ENCODE assay signal across 35 mouse cellular contexts in genomic region chr15:6406771-6407170, GRCm38 (mm10). TPM values are rescaled to one million over a fixed set of nuclear protein-coding genes. Genes with fewer than 3 reads are reported as not detected.
DNase-seq lines count a peak whose midpoint lies in the region; ATAC-seq lines count a peak whose summit lies in the region.
"Had no signal": no experiment of that assay in that cellular context is flagged by ENCODE, and none has a peak within 500 bp of the region (broad histone marks: within the 10 kb centered on the region; RNA-seq: fewer than 3 reads in every experiment).

No protein-coding gene starts in this region.

- H3K27ac ChIP-seq in heart, embryonic 11.5 days (ENCODE audit: low read depth, low read length): no peak overlapping the region
- H3K27ac ChIP-seq in macrophage: 0 out of 2 replicates have a peak overlapping the region, but pooled peaks have one; percentile 10
- H3K27ac ChIP-seq: embryonic facial prominence, embryonic 12.5 days; forebrain, embryonic 10.5 days; forebrain, embryonic 15.5 days; heart, embryonic 10.5 days; hindbrain, embryonic 13.5 days; liver, embryonic 14.5 days; neural tube, embryonic 15.5 days; stomach, embryonic 15.5 days had no signal

- H3K9ac ChIP-seq in heart, embryonic 11.5 days (ENCODE audit: low read depth, low read length): no peak overlapping the region
- H3K9ac ChIP-seq: embryonic facial prominence, embryonic 12.5 days; forebrain, embryonic 15.5 days; hindbrain, embryonic 13.5 days; liver, embryonic 14.5 days; neural tube, embryonic 15.5 days; stomach, embryonic 15.5 days had no signal

- ATAC-seq in heart, embryonic 11.5 days (replicated peaks; ENCODE audit: insufficient number of reproducible peaks, low FRiP score, low TSS enrichment): no peak
- ATAC-seq: forebrain, embryonic 15.5 days had no signal

- no peaks in the 10 kb centered on the region for H3K9me3 ChIP-seq in heart, embryonic 11.5 days (replicated peaks; ENCODE audit: control insufficient read depth, low read length)
- H3K9me3 ChIP-seq: embryonic facial prominence, embryonic 12.5 days; forebrain, embryonic 10.5 days; forebrain, embryonic 15.5 days; G1E; heart, embryonic 10.5 days; hindbrain, embryonic 13.5 days; neural tube, embryonic 15.5 days; stomach, embryonic 15.5 days had no signal

- WGBS in heart, embryonic 11.5 days (ENCODE audit: insufficient replicate concordance): 76% methylated on average over 6 of the region's 6 CpGs
- WGBS in macrophage (ENCODE audit: missing documents): 96% methylated on average over 4 of the region's 6 CpGs

- H3K79me2 ChIP-seq in macrophage (ENCODE audit: inconsistent target): peaks cover 96% of the 10 kb centered on the region

- H3K4me1 ChIP-seq in heart, embryonic 11.5 days (ENCODE audit: control insufficient read depth, insufficient read depth, low read length): peaks cover 3% of the 10 kb centered on the region; the same call in 1 of the 2 replicates
- H3K4me1 ChIP-seq: forebrain, embryonic 10.5 days; forebrain, embryonic 15.5 days; hindbrain, embryonic 13.5 days; neural tube, embryonic 15.5 days; stomach, embryonic 15.5 days had no signal

- no peak overlapping the region for H3K4me2 ChIP-seq in heart, embryonic 11.5 days
- H3K4me2 ChIP-seq: embryonic facial prominence, embryonic 12.5 days; forebrain, embryonic 15.5 days; hindbrain, embryonic 13.5 days; neural tube, embryonic 15.5 days; stomach, embryonic 15.5 days had no signal

- no peak overlapping the region for H3K4me3 ChIP-seq in heart, embryonic 11.5 days (ENCODE audit: low read depth, low read length)
- H3K4me3 ChIP-seq in macrophage (ENCODE audit: inconsistent target): no peak overlapping the region
- H3K4me3 ChIP-seq: embryonic facial prominence, embryonic 12.5 days; forebrain, embryonic 10.5 days; forebrain, embryonic 15.5 days; heart, embryonic 10.5 days; hindbrain, embryonic 13.5 days; neural tube, embryonic 15.5 days; stomach, embryonic 15.5 days had no signal

- no peaks in the 10 kb centered on the region for H3K36me3 ChIP-seq in heart, embryonic 11.5 days (ENCODE audit: control insufficient read depth, insufficient read depth, low read length)
- H3K36me3 ChIP-seq in macrophage (ENCODE audit: inconsistent target): 0 out of 2 replicates have a peak, but pooled peaks cover 16% of the 10 kb centered on the region
- H3K36me3 ChIP-seq: embryonic facial prominence, embryonic 12.5 days; forebrain, embryonic 10.5 days; forebrain, embryonic 15.5 days; G1E; heart, embryonic 10.5 days; hindbrain, embryonic 13.5 days; neural tube, embryonic 15.5 days; stomach, embryonic 15.5 days had no signal

- no peaks in the 10 kb centered on the region for H3K27me3 ChIP-seq in heart, embryonic 11.5 days (ENCODE audit: control insufficient read depth, insufficient read depth, low read length)
- H3K27me3 ChIP-seq: embryonic facial prominence, embryonic 12.5 days; forebrain, embryonic 15.5 days; hindbrain, embryonic 13.5 days; neural tube, embryonic 15.5 days; stomach, embryonic 15.5 days had no signal

- peak; percentile 68 for DNase-seq in heart, adult 11 months
- peak; percentile 55 to 82 for DNase-seq in kidney, adult 8-10 months
- no peak for DNase-seq in kidney, postnatal 4 days
- peak; percentile 39 for DNase-seq in fat pad, adult 2 months (ENCODE audit: extremely low read depth, low read depth, low spot score)
- DNase-seq in adrenal gland, postnatal 14 days: no peak
- DNase-seq: adrenal gland, postnatal 10 days; cerebellum, adult 11 months; cerebellum, adult 9-10 months; embryo, embryonic 11 days; heart, postnatal 4 days; layer of hippocampus, adult 9-11 months; liver; lung, adult 2 months; lung, postnatal 10 days; midbrain, embryonic 14.5 days; retina, postnatal 1 day; right cerebral cortex, postnatal 14 days had no signal

RNA-seq across cellular contexts. Expression of gene C9, which starts 38.4 kb away (rescaled TPM):
- polyA plus RNA-seq in heart, embryonic 11.5 days (2014; fragmentation: Nextera tagmentation; extraction: Ambion mirVana): not detected in 2 replicates
- not detected for total RNA-seq in macrophage (2018; cell fraction: chromatin; rRNA removed)
- total RNA-seq in macrophage (2018; cell fraction: cytosol; rRNA removed): not detected
- not detected for total RNA-seq in macrophage (2018; cell fraction: nucleus; rRNA removed)
- polyA plus RNA-seq in macrophage (2018): not detected in 3 replicates
- total RNA-seq in adrenal gland, postnatal 14 days (2021): 0.90 and 12.9 TPM in 2 replicates
- total RNA-seq: G1E; gastrocnemius, adult 18-20 months; gastrocnemius, postnatal 4 days; heart, postnatal 4 days; left cerebral cortex, postnatal 10 days had no signal
- polyA plus RNA-seq: forebrain, embryonic 10.5 days; forebrain, embryonic 15.5 days; frontal cortex, adult 2 months; G1E; heart, embryonic 10.5 days; heart, embryonic 16.5 days; hindbrain, embryonic 13.5 days; limb, embryonic 11.5 days; lung, adult 2 months; midbrain, embryonic 14.5 days; neural tube, embryonic 15.5 days; small intestine, adult 2 months had no signal

Comparison
In these comparisons a context has a peak if more than half of its experiments do, and no peak if none do; other contexts are left out.
1. DNase-seq: peak in heart, adult 11 months (single experiment), kidney, adult 8-10 months (2 of 2) and fat pad, adult 2 months (single experiment); none in kidney, postnatal 4 days (0 of 2) and adrenal gland, postnatal 14 days (single experiment).